Mouse (Mus musculus): ENCODE results near the gene Il1f8.
"Not testable (repeated sequence)": the region's sequence is repeated elsewhere in the genome, so short reads cannot be mapped to it uniquely, and the experiment has no call there.

Il1f8 gene

GRCm38 (mm10) chr2:24152861-24153260 lies at the start of gene Il1f8:
Gene Il1f8, plus strand, starts transcription at chr2:24153161.
- DNase-seq: no peak

GRCm38 (mm10) chr2:24103619-24104289 lies 49.2 kb upstream of the Il1f8 start:
- DNase-seq: no peak

GRCm38 (mm10) chr2:24109085-24109484 lies 43.9 kb upstream of the Il1f8 start:
- DNase-seq: no peak

GRCm38 (mm10) chr2:24134373-24134772 lies 18.6 kb upstream of the Il1f8 start:
- DNase-seq: no peak

GRCm38 (mm10) chr2:24181683-24182331 lies 28.8 kb downstream of the Il1f8 start:
- DNase-seq: not testable (repeated sequence)

- not testable (repeated sequence) for DNase-seq
Observed at GRCm38 (mm10) chr2:24182423-24183147, 29.6 kb downstream of the Il1f8 start.

- not testable (repeated sequence) for DNase-seq
Observed at GRCm38 (mm10) chr2:24184092-24184491, 31.1 kb downstream of the Il1f8 start.

- no peak for DNase-seq
Observed at GRCm38 (mm10) chr2:24186176-24186575, 33.2 kb downstream of the Il1f8 start, which contains the start of gene Il1f9. Gene Il1f9, plus strand, starts transcription at chr2:24186476.

GRCm38 (mm10) chr2:24187585-24187984 lies 34.6 kb downstream of the Il1f8 start:
- no peak for DNase-seq

GRCm38 (mm10) chr2:24188189-24188588 lies 35.2 kb downstream of the Il1f8 start:
- DNase-seq: no peak
